Mouse (Mus musculus) forebrain, embryonic 13.5 days (tissue): ENCODE data around the gene Ceacam19. TPM values are rescaled to one million over a fixed set of nuclear protein-coding genes. Genes with fewer than 3 reads are reported as not detected.

ENCODE experiments used
- ATAC-seq: fragments of 200-750 bp; cut with Nextera tagmentation; 2 replicates; pipeline ENCODE4 v1.8.0; 2017
- H3K27ac ChIP-seq: fragments of 300-500 bp; sonication (generic); 2 replicates; pipeline ENCODE4 v1.5.1; 2015; ENCODE audit warnings: inconsistent platforms, mild to moderate bottlenecking, moderate library complexity
- H3K27me3 ChIP-seq: fragments of 300-500 bp; sonication (generic); 2 replicates; pipeline ENCODE4 v1.6.1; 2015; ENCODE audit warnings: mild to moderate bottlenecking, inconsistent platforms
- H3K36me3 ChIP-seq: fragments of 300-500 bp; sonication (generic); 2 replicates; pipeline ENCODE4 v1.6.1; 2015; ENCODE audit warnings: mild to moderate bottlenecking, inconsistent platforms; ENCODE audit not compliant: poor library complexity, severe bottlenecking
- H3K4me1 ChIP-seq: fragments of 300-500 bp; sonication (generic); 2 replicates; pipeline ENCODE4 v1.6.1; 2015; ENCODE audit warnings: inconsistent platforms
- H3K4me2 ChIP-seq: fragments of 300-500 bp; sonication (generic); 2 replicates; pipeline ENCODE4 v1.6.1; 2015; ENCODE audit warnings: inconsistent platforms, mild to moderate bottlenecking, moderate library complexity
- H3K4me3 ChIP-seq: fragments of 300-500 bp; sonication (generic); 2 replicates; pipeline ENCODE4 v1.5.1; 2015; ENCODE audit warnings: mild to moderate bottlenecking, inconsistent platforms
- H3K9ac ChIP-seq: fragments of 300-500 bp; sonication (generic); 2 replicates; pipeline ENCODE4 v1.6.1; 2015; ENCODE audit warnings: mild to moderate bottlenecking, inconsistent platforms
- H3K9me3 ChIP-seq: fragments of 300-500 bp; sonication (generic); replicated peaks from 2 replicates; pipeline ENCODE4 v1.6.1; 2016; ENCODE audit warnings: inconsistent platforms
- WGBS: fragments of 180-500 bp; shearing (Covaris S2); methylation state at CpG from one replicate; pipeline ENCODE4 v1.1.7; 2015; 5-methylcytosine and 5-hydroxymethylcytosine counted together
- polyA plus RNA-seq: library from polyadenylated mRNA; unstranded; fragments of >200 nt; fragmentation: Nextera tagmentation; extraction: Ambion mirVana; gene quantifications from 2 replicates; pipeline ENCODE4 v1.2.1, GENCODE M21; 2015

Ceacam19 gene
- polyA plus RNA-seq, 1 experiment from 2014 or later: not detected

DNA sequence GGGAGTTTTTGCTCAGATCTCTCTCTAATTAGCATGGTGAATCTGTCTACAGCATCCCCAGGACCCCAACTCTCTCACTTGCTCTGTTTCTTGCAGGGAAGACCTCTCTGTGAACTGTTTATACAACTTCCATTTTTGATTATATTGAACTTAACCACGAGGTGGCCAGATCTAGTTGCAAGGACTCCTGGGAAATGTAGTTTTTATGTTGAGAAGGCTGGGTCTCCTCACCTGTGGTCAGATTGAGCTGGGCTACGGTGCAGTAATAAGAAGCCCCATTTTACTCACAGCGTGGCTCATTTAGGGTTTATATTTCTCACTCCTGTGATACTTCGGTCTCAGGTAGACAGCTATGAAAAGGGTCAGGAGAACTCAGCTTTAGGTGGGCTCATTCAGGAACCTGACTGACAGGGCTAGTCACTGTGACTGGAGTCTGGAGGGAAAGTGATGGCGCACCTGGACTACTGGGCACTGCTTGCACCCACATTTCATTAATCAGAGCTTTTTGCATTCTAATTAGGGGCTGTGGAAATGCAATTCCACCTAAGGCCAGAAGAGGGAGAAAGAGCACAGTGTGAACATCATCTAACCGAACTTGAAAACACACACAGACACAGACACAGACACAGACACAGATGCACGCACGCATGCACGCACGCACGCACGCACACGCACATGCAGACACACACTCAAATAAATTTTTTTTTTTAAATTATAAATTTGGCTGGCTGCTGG is 11.7 kb downstream of the Ceacam19 start:
- Histone ChIP-seq H3K4me2 (no peak overlapping the region), H3K9me3 (no peaks in the 10 kb centered on the region), H3K9ac (no peak overlapping the region), H3K27me3 (no peaks in the 10 kb centered on the region), H3K4me3 (no peak overlapping the region), H3K27ac (no peak overlapping the region), H3K4me1 (no peaks in the 10 kb centered on the region), H3K36me3 (no peaks in the 10 kb centered on the region)
- peak; percentile 53; the same call in 1 of the 2 replicates for ATAC-seq
- 59% methylated on average over 13 of the region's 13 CpGs for WGBS

DNA sequence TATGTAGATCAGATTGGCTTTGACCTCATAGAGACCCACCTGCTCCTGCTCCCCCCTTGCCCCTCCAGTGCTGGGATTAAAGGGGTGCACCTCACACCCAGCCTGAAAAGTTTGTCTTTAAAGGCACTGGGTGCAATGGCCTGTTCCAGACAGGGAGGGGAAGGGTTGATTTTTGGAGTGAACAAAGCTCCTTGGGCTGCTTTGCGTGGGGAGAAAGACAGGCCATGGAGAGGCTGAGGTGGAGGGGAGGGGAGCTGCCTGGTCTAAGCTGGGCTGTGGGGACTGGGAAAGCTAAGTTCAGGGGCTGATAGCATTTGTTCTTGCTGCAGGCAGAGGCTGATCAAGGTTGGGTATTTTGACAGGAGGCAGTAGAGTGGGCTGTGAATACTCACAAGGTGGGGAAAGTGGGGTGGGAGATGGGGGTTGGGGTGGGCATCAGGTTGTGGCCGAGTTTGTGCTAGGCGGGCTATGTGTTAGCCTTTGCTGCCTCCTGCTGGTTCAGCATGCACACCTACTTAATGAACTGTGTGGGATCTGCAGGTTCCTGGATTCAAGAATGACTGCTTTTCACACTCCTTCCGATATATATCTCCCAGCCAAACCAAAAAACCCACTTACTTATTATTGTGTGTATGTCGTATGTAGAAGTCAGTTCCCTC is 15.7 kb downstream of the Ceacam19 start:
- ATAC-seq: no peak
- Histone ChIP-seq H3K9me3 (no peaks in the 10 kb centered on the region), H3K9ac (no peak overlapping the region), H3K27ac (no peak overlapping the region), H3K36me3 (no peaks in the 10 kb centered on the region), H3K4me1 (no peaks in the 10 kb centered on the region), H3K4me2 (no peak overlapping the region), H3K4me3 (no peak overlapping the region), H3K27me3 (no peaks in the 10 kb centered on the region)
- 49% methylated on average over 5 of the region's 5 CpGs for WGBS

DNA sequence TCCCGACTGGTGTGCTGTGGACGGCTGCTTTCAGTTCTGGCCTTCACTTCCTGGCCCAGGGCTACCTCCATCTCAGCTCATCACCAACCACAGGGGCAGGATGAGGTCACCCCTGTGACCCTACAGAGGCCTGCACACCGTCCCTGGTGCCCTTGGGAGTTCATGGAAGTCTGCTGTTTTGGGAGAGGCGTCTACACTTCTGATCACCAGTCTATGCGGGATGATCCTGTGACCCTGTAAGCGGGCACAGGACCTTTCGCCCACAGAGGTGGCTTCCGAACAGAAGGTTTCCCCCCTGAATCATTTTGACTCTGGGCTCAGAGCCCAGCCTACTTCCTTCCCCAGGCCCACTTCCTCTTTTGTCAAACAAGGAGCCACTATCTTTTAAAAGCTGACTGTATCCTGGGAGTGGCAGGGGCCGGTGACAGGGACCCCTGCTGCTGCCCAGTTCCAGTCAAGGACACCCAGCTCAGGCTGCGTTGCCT is 16.6 kb downstream of the Ceacam19 start:
- ATAC-seq: no peak
- Histone ChIP-seq H3K9me3 (no peaks in the 10 kb centered on the region; the same call in 1 of the 2 replicates), H3K27me3 (no peaks in the 10 kb centered on the region), H3K4me1 (no peaks in the 10 kb centered on the region), H3K27ac (no peak overlapping the region), H3K4me2 (no peak overlapping the region), H3K9ac (no peak overlapping the region), H3K36me3 (no peaks in the 10 kb centered on the region), H3K4me3 (no peak overlapping the region)
- 70% methylated on average over 10 of the region's 10 CpGs for WGBS

DNA sequence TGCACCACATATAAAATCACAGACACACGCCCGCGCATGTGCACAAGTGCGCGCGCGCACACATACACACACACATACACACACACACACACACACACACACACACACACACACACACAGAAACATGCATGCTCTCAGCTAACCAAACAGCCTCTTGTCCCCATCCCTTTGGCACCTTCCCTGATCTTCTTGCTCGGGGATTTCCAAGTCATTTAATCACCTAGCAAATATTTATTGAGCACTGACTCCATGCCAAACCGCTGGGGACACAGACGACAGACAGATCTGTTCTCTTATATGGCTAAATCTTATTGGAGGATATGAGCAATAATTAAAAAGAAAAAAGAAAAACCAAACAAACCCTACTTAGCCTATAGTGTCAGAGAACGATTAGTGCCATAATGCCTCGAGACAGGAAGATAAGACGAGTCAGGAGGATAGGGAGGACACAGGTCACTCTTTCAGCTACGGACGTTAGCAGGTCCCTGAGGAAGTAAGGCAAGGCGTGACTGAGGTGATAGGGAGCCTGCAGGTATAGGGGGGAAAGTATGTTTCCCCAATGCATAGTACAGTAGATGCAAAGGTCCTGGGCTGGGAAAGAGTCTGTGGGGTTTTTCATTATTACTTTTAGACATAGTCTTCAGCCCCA is 19.9 kb downstream of the Ceacam19 start:
- WGBS: 89% methylated on average over 16 of the region's 16 CpGs
- Histone ChIP-seq H3K27ac (no peak overlapping the region), H3K4me2 (no peak overlapping the region), H3K36me3 (no peaks in the 10 kb centered on the region), H3K4me1 (no peaks in the 10 kb centered on the region), H3K4me3 (no peak overlapping the region), H3K9ac (no peak overlapping the region), H3K27me3 (no peaks in the 10 kb centered on the region), H3K9me3 (no peaks in the 10 kb centered on the region; the same call in 1 of the 2 replicates)
- ATAC-seq: no peak

DNA sequence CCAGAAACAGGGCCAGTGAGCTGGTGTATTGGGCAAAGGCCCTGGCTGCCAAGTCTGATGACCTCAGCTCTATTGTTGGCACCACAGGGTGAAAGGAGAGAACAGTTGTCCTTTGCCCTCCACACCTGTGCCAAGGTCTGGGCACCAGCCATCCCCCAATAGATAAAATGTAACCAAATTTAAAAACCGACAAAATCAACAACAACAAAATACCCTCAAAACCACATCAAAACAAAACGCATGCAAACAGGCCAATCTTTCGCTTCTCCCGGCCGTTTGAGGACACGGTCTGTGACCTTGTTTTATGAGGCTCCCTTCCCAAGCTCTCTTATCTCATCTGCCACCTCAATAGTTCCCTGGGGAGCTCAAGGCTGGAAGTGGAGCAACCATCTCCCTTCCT is 21.3 kb downstream of the Ceacam19 start:
- Histone ChIP-seq H3K27ac (no peak overlapping the region), H3K27me3 (no peaks in the 10 kb centered on the region), H3K36me3 (no peaks in the 10 kb centered on the region), H3K4me3 (no peak overlapping the region), H3K9me3 (no peaks in the 10 kb centered on the region; the same call in 1 of the 2 replicates), H3K4me2 (no peak overlapping the region), H3K9ac (no peak overlapping the region), H3K4me1 (no peaks in the 10 kb centered on the region)
- no peak for ATAC-seq
- 91% methylated on average over 6 of the region's 6 CpGs for WGBS

DNA sequence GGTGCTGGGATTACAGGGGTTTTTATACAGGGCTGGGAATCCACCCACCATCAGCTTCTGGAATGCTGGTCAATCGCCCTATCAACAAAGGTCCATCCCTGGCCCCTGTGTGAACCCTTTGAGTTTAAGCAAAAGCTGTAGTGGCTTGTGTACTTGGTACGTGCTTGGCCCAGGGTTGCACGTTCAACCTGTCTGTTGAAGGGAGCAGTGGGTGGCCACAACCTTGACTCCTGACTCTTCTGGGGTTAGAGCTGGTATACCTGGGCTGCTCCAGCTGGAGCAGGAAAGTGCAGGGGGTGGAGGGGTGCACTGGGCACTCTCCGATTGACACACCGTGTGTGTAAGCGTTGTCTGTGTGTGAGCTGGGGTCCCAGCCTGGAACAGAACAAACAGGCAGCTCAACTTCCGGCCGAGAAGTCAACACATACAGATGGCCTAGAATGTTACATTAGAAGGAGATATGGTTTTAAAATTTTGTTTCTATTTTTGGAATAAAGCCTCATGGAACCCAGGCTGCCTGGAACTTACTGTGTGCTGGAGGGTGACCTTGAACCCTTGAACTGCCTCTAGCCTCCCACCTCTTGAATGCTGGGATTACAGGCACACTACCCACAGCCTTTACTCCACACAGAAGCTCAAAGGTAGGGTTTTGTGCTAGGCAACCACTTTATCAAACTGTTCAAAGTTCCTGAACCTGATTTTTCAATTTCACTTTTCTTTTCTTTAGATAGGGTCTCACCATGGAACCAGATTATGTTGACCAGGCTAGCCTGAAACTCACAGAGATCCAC is 22.3 kb downstream of the Ceacam19 start:
- H3K4me3 ChIP-seq: no peak overlapping the region
- H3K4me1 ChIP-seq: no peaks in the 10 kb centered on the region
- no peak overlapping the region for H3K9ac ChIP-seq
- no peaks in the 10 kb centered on the region for H3K36me3 ChIP-seq
- no peaks in the 10 kb centered on the region for H3K27me3 ChIP-seq
- ATAC-seq: no peak
- no peak overlapping the region for H3K4me2 ChIP-seq
- no peak overlapping the region for H3K27ac ChIP-seq
- 79% methylated on average over 8 of the region's 8 CpGs for WGBS
- no peaks in the 10 kb centered on the region; the same call in 1 of the 2 replicates for H3K9me3 ChIP-seq

DNA sequence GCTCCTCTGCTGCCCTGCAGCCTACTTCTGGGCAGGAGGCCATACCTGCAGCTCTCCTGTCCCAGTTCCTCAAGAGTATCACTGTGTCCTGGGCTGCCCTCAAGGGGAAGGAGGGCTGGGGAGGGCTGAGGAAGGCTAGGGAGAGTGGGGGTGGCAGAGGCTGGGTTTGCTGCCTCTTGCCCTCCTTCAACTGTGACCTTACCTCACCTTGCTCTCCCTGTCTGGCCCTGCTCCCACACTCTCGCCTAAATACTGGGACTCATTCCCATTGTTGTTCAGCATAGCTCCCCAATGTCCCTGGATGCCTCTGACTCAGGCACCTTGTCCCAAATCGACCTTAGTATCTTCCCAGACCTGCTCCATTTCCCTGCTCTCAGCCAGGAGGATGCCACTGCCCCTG is 23.5 kb downstream of the Ceacam19 start:
- Histone ChIP-seq H3K27me3 (no peaks in the 10 kb centered on the region), H3K27ac (no peak overlapping the region), H3K36me3 (no peaks in the 10 kb centered on the region), H3K9me3 (no peaks in the 10 kb centered on the region; the same call in 1 of the 2 replicates), H3K4me2 (no peak overlapping the region), H3K4me1 (no peaks in the 10 kb centered on the region), H3K4me3 (no peak overlapping the region), H3K9ac (no peak overlapping the region)
- whole genome bisulfite sequencing: 43% methylated on average over 2 of the region's 2 CpGs
- ATAC-seq: no peak

DNA sequence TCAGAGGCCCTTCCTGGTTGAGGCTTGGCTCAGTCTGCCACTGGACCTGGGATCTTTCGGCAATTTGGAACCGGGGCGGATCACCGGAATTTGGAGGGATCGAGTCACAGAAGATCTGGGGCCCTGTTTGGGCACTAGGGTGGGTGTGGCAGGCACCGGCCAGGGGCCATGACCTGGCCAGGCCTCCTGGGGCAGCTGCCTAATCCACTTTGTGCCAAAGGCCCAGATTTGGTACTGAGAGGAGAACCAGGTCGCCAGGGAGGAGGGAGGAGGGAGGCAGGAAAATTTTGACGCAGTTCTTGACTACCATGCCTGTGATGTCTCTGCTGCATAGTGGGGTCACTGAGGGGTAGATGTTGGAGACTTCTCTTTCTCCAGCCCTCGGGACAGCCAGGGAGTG is 26.6 kb downstream of the Ceacam19 start, which contains the start of gene Ceacam16:
TSS of gene Ceacam16 (minus strand) at position 101 of the 400 bp plus-strand sequence.
- ATAC-seq: no peak
- H3K4me1 ChIP-seq: no peaks in the 10 kb centered on the region
- no peaks in the 10 kb centered on the region for H3K36me3 ChIP-seq
- H3K9ac ChIP-seq: no peak within 1 kb of the TSS
- H3K4me2 ChIP-seq: no peak within 1 kb of the TSS
- no peak within 1 kb of the TSS for H3K27ac ChIP-seq
- H3K27me3 ChIP-seq: no peaks in the 10 kb centered on the region
- H3K4me3 ChIP-seq: no peak within 1 kb of the TSS
- WGBS: 83% methylated on average over 9 of the region's 9 CpGs
- no peaks in the 10 kb centered on the region for H3K9me3 ChIP-seq

DNA sequence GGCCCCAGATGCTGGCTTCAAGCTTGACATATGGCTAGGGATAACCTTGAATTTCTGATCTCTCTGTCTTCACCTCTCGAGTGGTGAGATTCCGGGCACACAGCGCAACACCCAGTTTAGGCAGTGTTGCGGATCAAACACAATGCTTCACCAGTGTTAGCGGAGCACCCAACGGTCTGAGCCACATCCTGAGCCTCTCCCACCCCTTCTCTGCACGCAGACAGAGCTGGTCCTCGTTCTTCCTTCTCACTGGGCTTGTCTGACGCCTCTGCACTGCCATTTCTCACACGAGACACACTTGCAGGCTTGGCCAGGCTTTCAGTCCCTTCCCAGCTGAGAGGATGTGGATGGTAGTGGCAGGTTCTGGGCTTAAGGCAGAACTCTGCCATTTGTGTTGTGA is 28.0 kb downstream of the Ceacam19 start:
- WGBS: 80% methylated on average over 10 of the region's 10 CpGs

DNA sequence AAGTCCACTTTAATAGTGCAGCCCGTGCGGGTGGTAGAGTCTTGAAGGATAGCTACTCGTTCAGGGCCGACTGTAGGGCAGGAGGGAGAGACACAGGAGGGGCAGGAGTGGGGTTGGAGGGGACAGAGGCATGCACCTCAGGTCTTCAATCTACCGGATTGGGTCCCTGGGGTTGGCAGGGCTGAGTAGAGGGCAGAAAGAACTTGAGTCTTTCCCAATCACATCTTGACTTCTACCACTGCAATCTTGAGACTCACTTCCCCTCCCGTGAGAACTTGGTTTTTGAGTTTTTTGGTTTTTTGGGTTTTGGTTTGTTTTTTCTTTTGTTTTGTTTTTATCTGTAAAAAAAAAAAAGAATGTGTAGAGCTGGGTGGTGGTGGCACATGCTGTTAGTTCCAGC is 31.5 kb downstream of the Ceacam19 start:
- H3K4me2 ChIP-seq: no peak overlapping the region
- no peaks in the 10 kb centered on the region for H3K36me3 ChIP-seq
- H3K27me3 ChIP-seq: peaks cover 14% of the 10 kb centered on the region
- H3K4me3 ChIP-seq: no peak overlapping the region
- no peak overlapping the region for H3K27ac ChIP-seq
- peaks cover 6% of the 10 kb centered on the region; the same call in 1 of the 2 replicates for H3K4me1 ChIP-seq
- WGBS: 87% methylated on average over 6 of the region's 6 CpGs
- ATAC-seq: no peak
- H3K9me3 ChIP-seq: no peaks in the 10 kb centered on the region
- H3K9ac ChIP-seq: no peak overlapping the region

More for the DNA sequence above, 28.0 kb downstream of the Ceacam19 start:
- Histone ChIP-seq H3K27me3 (no peaks in the 10 kb centered on the region), H3K9ac (no peak overlapping the region), H3K27ac (no peak overlapping the region), H3K36me3 (no peaks in the 10 kb centered on the region), H3K4me3 (no peak overlapping the region), H3K9me3 (no peaks in the 10 kb centered on the region), H3K4me2 (no peak overlapping the region), H3K4me1 (no peaks in the 10 kb centered on the region)
- no peak for ATAC-seq

DNA sequence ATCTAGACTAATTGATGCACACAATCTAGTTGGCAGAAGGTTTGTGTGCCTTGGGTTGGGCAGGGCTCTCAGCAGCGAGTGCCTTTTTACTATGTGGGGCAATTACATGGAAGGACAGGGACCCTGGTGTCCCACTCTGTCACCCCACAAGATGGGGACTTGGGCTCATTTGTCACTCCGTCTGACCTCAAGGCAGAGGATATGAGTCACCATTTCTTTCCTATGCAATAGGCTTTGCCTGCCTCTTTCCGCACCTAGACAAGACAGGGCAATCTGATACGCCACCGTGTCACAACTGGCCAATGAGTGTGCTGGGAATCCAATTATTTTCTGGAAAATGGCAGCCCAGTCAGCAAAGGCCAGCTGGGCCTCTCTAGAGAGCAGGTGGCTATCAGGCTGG is 32.1 kb downstream of the Ceacam19 start:
- ATAC-seq: no peak
- Histone ChIP-seq H3K9me3 (no peaks in the 10 kb centered on the region), H3K27me3 (peaks cover 18% of the 10 kb centered on the region), H3K27ac (no peak overlapping the region), H3K4me2 (no peak overlapping the region), H3K4me1 (peaks cover 6% of the 10 kb centered on the region; the same call in 1 of the 2 replicates), H3K4me3 (no peak overlapping the region), H3K36me3 (no peaks in the 10 kb centered on the region), H3K9ac (no peak overlapping the region)
- WGBS: 89% methylated on average over 5 of the region's 5 CpGs
